Mouse (Mus musculus): ENCODE measurements at regions not wholly inside any gene's neighbourhood (a gene's known extent, or its start where the extent isn't known, plus 50 kb on each side); places are given as distances from the start of the nearest gene placed in this dataset.
A peak's percentile ranks its signal among the peaks of the same experiment; 100 is the strongest.

DNA sequence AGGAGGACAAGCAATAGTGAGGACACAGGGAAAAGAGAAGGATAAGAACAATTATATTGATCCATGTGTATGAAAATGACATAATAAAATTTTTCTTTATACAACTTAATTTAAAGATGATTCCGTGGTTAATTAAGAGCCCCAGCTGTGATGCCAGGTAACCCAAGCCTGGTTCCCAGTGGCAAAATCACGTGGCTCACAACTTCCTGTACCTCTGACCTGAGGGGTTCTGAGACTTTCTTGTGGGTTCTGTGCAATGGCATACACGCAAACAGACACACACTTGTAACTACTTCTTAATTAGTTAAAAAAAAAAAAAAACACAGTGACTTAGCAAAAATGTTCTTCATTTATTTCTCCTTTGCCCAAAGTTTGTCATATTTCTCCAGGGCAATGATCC is 57.2 kb upstream of the Gadd45a start:
- WGBS, result 85% methylated on average over 3 of the region's 3 CpGs
- ATAC-seq, result no peak

GRCm38 (mm10) chr6:67093128-67093527 is 55.9 kb upstream of the Gadd45a start:
- no peak for ATAC-seq
- Histone ChIP-seq H3K9me3 (ENCODE audit: control insufficient read depth, low read length) (no peaks in the 10 kb centered on the region), H3K4me3 (ENCODE audit: low read length) (no peak overlapping the region), H3K27ac (ENCODE audit: low read length) (no peak overlapping the region), H3K36me3 (ENCODE audit: control insufficient read depth, insufficient read depth, low read length) (no peaks in the 10 kb centered on the region), H3K4me2 (ENCODE audit: low read depth, low read length) (no peak overlapping the region), H3K27me3 (replicated peaks; ENCODE audit: control insufficient read depth, insufficient read depth, low read length) (no peaks in the 10 kb centered on the region), H3K4me1 (ENCODE audit: control insufficient read depth, insufficient read depth, low read length) (peaks cover 7% of the 10 kb centered on the region), H3K9ac (ENCODE audit: low read depth, low read length) (no peak overlapping the region)
- WGBS, result 64% methylated on average over 1 of the region's 1 CpGs

More for the DNA sequence above, 57.2 kb upstream of the Gadd45a start:
- Histone ChIP-seq H3K27ac (ENCODE audit: low read length) (no peak overlapping the region), H3K4me2 (ENCODE audit: low read depth, low read length) (no peak overlapping the region), H3K36me3 (ENCODE audit: control insufficient read depth, insufficient read depth, low read length) (no peaks in the 10 kb centered on the region), H3K4me1 (ENCODE audit: control insufficient read depth, insufficient read depth, low read length) (no peaks in the 10 kb centered on the region), H3K27me3 (replicated peaks; ENCODE audit: control insufficient read depth, insufficient read depth, low read length) (no peaks in the 10 kb centered on the region), H3K9me3 (ENCODE audit: control insufficient read depth, low read length) (no peaks in the 10 kb centered on the region), H3K4me3 (ENCODE audit: low read length) (no peak overlapping the region), H3K9ac (ENCODE audit: low read depth, low read length) (no peak overlapping the region)

DNA sequence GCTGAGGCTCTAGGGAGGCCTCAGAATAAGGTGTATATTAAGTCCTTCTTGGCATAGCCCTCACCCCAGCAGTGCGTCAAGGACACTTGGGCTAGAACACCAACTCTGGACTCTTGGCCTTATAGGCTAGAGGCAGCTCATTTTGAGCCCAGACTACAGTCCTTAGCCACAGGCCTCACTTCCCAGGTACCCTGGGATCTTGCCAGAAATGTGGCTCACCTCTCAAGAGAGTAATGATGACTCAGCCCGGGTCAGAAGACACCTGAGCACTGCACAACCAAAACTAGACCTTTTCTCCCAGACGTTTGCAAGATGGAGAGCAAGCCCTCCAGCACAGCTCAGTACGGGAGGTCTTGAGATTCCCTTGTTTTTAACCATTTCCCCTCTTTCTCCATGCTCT is 52.9 kb upstream of the Gadd45a start:
- Histone ChIP-seq H3K4me3 (ENCODE audit: low read length) (no peak overlapping the region), H3K27me3 (replicated peaks; ENCODE audit: control insufficient read depth, insufficient read depth, low read length) (no peaks in the 10 kb centered on the region), H3K9me3 (ENCODE audit: control insufficient read depth, low read length) (no peaks in the 10 kb centered on the region), H3K4me1 (ENCODE audit: control insufficient read depth, insufficient read depth, low read length) (peaks cover 7% of the 10 kb centered on the region), H3K4me2 (ENCODE audit: low read depth, low read length) (no peak overlapping the region), H3K36me3 (ENCODE audit: control insufficient read depth, insufficient read depth, low read length) (no peaks in the 10 kb centered on the region), H3K9ac (ENCODE audit: low read depth, low read length) (no peak overlapping the region), H3K27ac (ENCODE audit: low read length) (no peak overlapping the region)
- ATAC-seq, result no peak
- WGBS, result 79% methylated on average over 4 of the region's 4 CpGs

GRCm38 (mm10) chr6:67089530-67090140 is 52.4 kb upstream of the Gadd45a start:
- Histone ChIP-seq H3K36me3 (ENCODE audit: control insufficient read depth, insufficient read depth, low read length) (no peaks in the 10 kb centered on the region), H3K9ac (ENCODE audit: low read depth, low read length) (no peak overlapping the region), H3K27ac (ENCODE audit: low read length) (no peak overlapping the region), H3K4me1 (ENCODE audit: control insufficient read depth, insufficient read depth, low read length) (peaks cover 7% of the 10 kb centered on the region), H3K27me3 (replicated peaks; ENCODE audit: control insufficient read depth, insufficient read depth, low read length) (no peaks in the 10 kb centered on the region), H3K4me3 (ENCODE audit: low read length) (no peak overlapping the region), H3K4me2 (ENCODE audit: low read depth, low read length) (no peak overlapping the region), H3K9me3 (ENCODE audit: control insufficient read depth, low read length) (no peaks in the 10 kb centered on the region)
- WGBS, result 70% methylated on average over 3 of the region's 3 CpGs
- no peak for ATAC-seq

DNA sequence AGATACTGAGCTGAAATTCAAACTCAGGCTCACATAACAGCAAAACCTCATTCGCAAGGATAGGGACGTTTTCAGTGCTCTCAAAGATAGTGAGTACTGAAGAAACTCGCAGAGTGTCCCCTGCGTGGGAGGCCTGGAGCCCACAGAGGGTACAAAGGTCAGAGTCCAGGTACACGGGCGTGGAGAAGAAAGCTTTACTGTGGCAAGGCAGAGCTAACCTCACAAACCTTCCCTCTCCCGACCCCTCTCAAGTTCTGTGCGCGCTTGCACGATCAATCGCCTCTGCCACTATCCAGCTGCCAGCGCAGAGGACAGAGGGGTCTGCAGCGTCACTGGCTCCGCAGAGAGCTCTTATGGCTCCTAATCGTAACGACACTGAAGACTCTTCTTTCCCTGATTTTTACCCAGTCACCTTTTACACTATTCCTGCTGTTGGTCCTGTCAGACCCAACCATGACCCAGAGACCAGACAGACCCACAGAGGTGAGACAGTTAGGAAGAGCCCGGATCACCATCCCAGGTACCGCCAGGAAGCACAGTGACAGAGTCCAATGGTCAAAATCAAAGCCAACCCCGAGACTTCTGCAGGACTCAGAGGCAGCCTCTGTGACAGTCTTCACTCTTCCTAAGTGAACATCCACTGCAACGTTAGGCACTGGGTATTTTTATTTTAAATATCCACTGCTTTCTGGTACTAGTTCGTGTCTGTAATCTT is 51.6 kb upstream of the Gadd45a start:
- ATAC-seq, result peak; percentile 45

GRCm38 (mm10) chr6:67087837-67088440 is 50.7 kb upstream of the Gadd45a start:
- ATAC-seq, result peak; percentile 63
- H3K9me3 ChIP-seq (ENCODE audit: control insufficient read depth, low read length), result no peaks in the 10 kb centered on the region

More for the DNA sequence above, 51.6 kb upstream of the Gadd45a start:
- Histone ChIP-seq H3K27me3 (replicated peaks; ENCODE audit: control insufficient read depth, insufficient read depth, low read length) (no peaks in the 10 kb centered on the region), H3K27ac (ENCODE audit: low read length) (no peak overlapping the region), H3K4me2 (ENCODE audit: low read depth, low read length) (0 out of 2 replicates have a peak overlapping the region, but pooled peaks have one; percentile 5), H3K9me3 (ENCODE audit: control insufficient read depth, low read length) (no peaks in the 10 kb centered on the region), H3K9ac (ENCODE audit: low read depth, low read length) (no peak overlapping the region), H3K36me3 (ENCODE audit: control insufficient read depth, insufficient read depth, low read length) (no peaks in the 10 kb centered on the region), H3K4me3 (ENCODE audit: low read length) (no peak overlapping the region), H3K4me1 (ENCODE audit: control insufficient read depth, insufficient read depth, low read length) (peaks cover 7% of the 10 kb centered on the region)
- 60% methylated on average over 21 of the region's 21 CpGs for WGBS

DNA sequence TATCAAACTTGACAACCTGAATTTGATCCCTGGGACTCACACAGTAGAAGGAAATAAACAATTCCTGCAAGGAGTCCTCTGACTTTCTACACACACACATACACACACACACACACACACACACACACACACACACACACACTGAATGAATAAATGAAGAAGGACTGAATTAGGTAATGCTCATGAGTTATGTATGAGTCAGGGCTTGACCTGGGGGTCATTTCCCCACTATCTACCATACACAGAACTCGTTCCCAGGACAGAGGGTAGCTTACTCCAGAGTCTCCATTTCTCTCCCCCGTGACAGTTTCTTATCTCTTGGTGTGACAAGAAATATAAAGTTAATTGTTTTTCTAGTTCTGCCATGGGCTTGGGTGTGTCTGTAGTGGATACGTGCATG is 50.1 kb upstream of the Gadd45a start:
- Histone ChIP-seq H3K36me3 (ENCODE audit: control insufficient read depth, insufficient read depth, low read length) (no peaks in the 10 kb centered on the region), H3K27me3 (replicated peaks; ENCODE audit: control insufficient read depth, insufficient read depth, low read length) (no peaks in the 10 kb centered on the region), H3K9me3 (ENCODE audit: control insufficient read depth, low read length) (no peaks in the 10 kb centered on the region), H3K4me2 (ENCODE audit: low read depth, low read length) (no peak overlapping the region), H3K9ac (ENCODE audit: low read depth, low read length) (no peak overlapping the region), H3K4me1 (ENCODE audit: control insufficient read depth, insufficient read depth, low read length) (peaks cover 7% of the 10 kb centered on the region), H3K4me3 (ENCODE audit: low read length) (no peak overlapping the region), H3K27ac (ENCODE audit: low read length) (no peak overlapping the region)
- ATAC-seq, result peak; percentile 84
- WGBS, result 29% methylated on average over 3 of the region's 3 CpGs

More at GRCm38 (mm10) chr6:67087837-67088440, 50.7 kb upstream of the Gadd45a start:
- Histone ChIP-seq H3K4me2 (ENCODE audit: low read depth, low read length) (no peak overlapping the region), H3K36me3 (ENCODE audit: control insufficient read depth, insufficient read depth, low read length) (no peaks in the 10 kb centered on the region), H3K4me3 (ENCODE audit: low read length) (no peak overlapping the region), H3K27me3 (replicated peaks; ENCODE audit: control insufficient read depth, insufficient read depth, low read length) (no peaks in the 10 kb centered on the region), H3K9ac (ENCODE audit: low read depth, low read length) (0 out of 2 replicates have a peak overlapping the region, but pooled peaks have one; percentile 29), H3K4me1 (ENCODE audit: control insufficient read depth, insufficient read depth, low read length) (peaks cover 7% of the 10 kb centered on the region), H3K27ac (ENCODE audit: low read length) (no peak overlapping the region)
- 61% methylated on average over 5 of the region's 5 CpGs for WGBS
